Mouse (Mus musculus): ENCODE measurements around the gene Map3k5. TPM values are rescaled to one million over a fixed set of nuclear protein-coding genes. Genes with fewer than 3 reads are reported as not detected.

The Map3k5 gene
- total RNA-seq (2012; rRNA removed) (0.35 and 0.39 TPM in 2 replicates), polyA plus RNA-seq (2012; ENCODE audit: insufficient read depth in 1 of 2, insufficient read length in 2 of 2, low read depth in 1 of 2, low replicate concordance in 2 of 2, missing spikeins in 1 of 2) (under 1 TPM in 1 of 2 experiments, not detected in 1; 0.97 TPM)

DNA sequence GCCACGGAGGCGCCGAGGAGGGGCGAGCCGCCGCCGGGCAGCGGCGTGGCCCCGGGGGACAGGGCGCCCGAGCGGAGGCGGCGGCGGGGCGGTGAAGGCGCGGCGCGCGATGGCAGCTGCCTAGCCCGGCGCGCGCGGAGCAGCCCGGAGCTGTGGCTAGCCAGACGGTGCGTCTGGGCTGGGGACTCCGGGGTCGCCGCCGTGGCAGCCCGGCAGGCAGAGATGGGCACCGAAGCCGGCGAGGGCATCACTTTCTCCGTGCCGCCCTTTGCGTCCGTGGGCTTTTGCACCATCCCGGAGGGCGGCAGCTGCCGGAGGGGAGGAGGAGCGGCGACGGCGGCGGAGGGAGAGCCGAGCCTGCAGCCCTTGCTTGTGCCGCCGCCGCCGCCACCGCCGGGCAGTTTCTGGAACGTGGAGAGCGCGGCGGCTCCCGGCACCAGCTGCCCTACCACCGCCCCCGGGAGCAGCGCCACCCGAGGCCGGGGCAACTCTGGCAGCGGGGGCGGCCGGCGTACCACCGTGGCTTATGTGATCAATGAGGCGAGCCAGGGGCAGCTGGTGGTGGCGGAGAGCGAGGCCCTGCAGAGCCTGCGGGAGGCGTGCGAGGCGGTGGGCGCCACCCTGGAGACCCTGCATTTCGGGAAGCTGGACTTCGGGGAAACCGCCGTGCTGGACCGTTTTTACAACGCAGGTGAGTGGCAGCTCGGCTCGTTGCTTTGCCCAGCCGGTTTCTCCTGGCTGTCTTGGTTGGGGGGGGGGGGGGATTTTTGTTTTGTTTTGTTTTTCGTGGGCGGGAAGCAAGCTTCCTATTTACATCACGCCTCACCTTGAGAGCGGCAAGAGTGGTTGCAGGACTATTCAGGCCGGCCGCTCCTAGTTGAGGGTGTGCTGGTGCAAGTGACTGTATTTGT is at the start of gene Map3k5:
TSS of gene Map3k5 (plus strand) at position 89 of the 911 bp plus-strand sequence.
- no peak for TF ChIP-seq USF1 (IDR thresholded peaks at IDR 0.05; ENCODE audit: low read depth, low read length)
- 0 out of 4 replicates have a peak, but pooled peaks of 1 of the 2 experiments have one; percentile 13 for TF ChIP-seq POLR2A (IDR thresholded peaks at IDR 0.05; ENCODE audit: control insufficient read depth in 1 of 2, insufficient read depth in 1 of 2, low read depth in 1 of 2, low read length in 2 of 2, poor library complexity in 1 of 2)
- DNase-seq (ENCODE audit: low read depth, low spot score): peak; percentile 31
- peaks cover 19 to 24% of the 10 kb centered on the region in 2 experiments for H3K27me3 ChIP-seq (ENCODE audit: control insufficient read depth in 1 of 2, insufficient read depth in 2 of 2, low read length in 2 of 2)
- H3K9ac ChIP-seq (ENCODE audit: control insufficient read depth, low read depth, low read length, poor library complexity, severe bottlenecking): peak within 1 kb of the TSS; percentile 53
- peaks cover under 1 to 10% of the 10 kb centered on the region in 2 experiments for H3K4me1 ChIP-seq (ENCODE audit: control insufficient read depth in 1 of 2, insufficient read depth in 2 of 2, low read length in 2 of 2)
- no peaks in the 10 kb centered on the region for H3K9me3 ChIP-seq (replicated peaks; ENCODE audit: insufficient read depth, low read length)
- peak within 1 kb of the TSS; percentile 30 to 63; a peak in 3 of 4 replicates for H3K4me3 ChIP-seq (ENCODE audit: control insufficient read depth in 1 of 2, insufficient read depth in 1 of 2, low read depth in 2 of 2, low read length in 2 of 2)
- H3K27ac ChIP-seq (ENCODE audit: control insufficient read depth, low read depth, low read length): no peak within 1 kb of the TSS
- no peaks in the 10 kb centered on the region for H3K79me2 ChIP-seq (ENCODE audit: control insufficient read depth, insufficient read depth, low read length, poor library complexity)
- H3K36me3 ChIP-seq (ENCODE audit: control insufficient read depth in 1 of 2, insufficient read depth in 2 of 2, low read length in 2 of 2): peaks cover 0 to 7% of the 10 kb centered on the region in 2 experiments; a peak in 2 of 4 replicates

DNA sequence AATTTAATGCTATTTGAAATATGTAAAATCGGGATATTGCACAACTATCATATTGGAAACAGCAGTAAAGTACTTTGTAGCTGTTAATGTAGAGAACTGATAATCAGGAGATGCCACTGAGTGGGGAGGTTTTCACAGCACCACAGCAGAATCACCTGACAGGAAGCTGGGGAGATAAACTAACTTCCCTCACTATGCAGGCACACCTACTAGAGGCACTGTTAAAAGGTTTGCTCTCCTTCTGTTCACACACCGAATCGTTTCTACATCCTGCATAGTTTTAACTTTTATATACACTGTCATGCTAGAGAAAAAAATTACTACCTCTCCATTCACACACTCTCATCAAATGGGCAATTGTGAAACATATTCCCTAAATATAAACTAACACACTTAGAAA is 48.0 kb upstream of the Map3k5 start:
- H3K36me3 ChIP-seq (ENCODE audit: control insufficient read depth in 1 of 2, insufficient read depth in 2 of 2, low read length in 2 of 2): peaks cover 0 to 20% of the 10 kb centered on the region in 2 experiments; a peak in 2 of 4 replicates
- H3K4me1 ChIP-seq (ENCODE audit: control insufficient read depth in 1 of 2, insufficient read depth in 2 of 2, low read length in 2 of 2): peaks cover 27 to 32% of the 10 kb centered on the region in 2 experiments
- peak overlapping the region in 1 of 2 experiments; percentile 24; a peak in 2 of 4 replicates for H3K4me3 ChIP-seq (ENCODE audit: control insufficient read depth in 1 of 2, insufficient read depth in 1 of 2, low read depth in 2 of 2, low read length in 2 of 2)
- peak overlapping the region; percentile 53 for H3K9ac ChIP-seq (ENCODE audit: control insufficient read depth, low read depth, low read length, poor library complexity, severe bottlenecking)
- DNase-seq (ENCODE audit: low read depth, low spot score): peak; percentile 90
- H3K9me3 ChIP-seq (replicated peaks; ENCODE audit: insufficient read depth, low read length): no peaks in the 10 kb centered on the region
- no peaks in the 10 kb centered on the region for H3K27me3 ChIP-seq (ENCODE audit: control insufficient read depth in 1 of 2, insufficient read depth in 2 of 2, low read length in 2 of 2)
- peak overlapping the region; percentile 98 for H3K27ac ChIP-seq (ENCODE audit: control insufficient read depth, low read depth, low read length)
- H3K79me2 ChIP-seq (ENCODE audit: control insufficient read depth, insufficient read depth, low read length, poor library complexity): no peaks in the 10 kb centered on the region; the same call in 1 of the 2 replicates
- no peak for TF ChIP-seq GABPA (IDR thresholded peaks at IDR 0.05; ENCODE audit: low read depth, low read length)
- TF ChIP-seq POLR2AphosphoS2 (IDR thresholded peaks at IDR 0.05; ENCODE audit: low read length): peak; percentile 93
- peak; percentile 90 for TF ChIP-seq RCOR1 (IDR thresholded peaks at IDR 0.05; ENCODE audit: low read depth, low read length)
- peak; percentile 49; the same call in 1 of the 2 replicates for TF ChIP-seq ZMIZ1 (IDR thresholded peaks at IDR 0.05; ENCODE audit: low read depth, low read length)
- no peak for TF ChIP-seq ZKSCAN1 (IDR thresholded peaks at IDR 0.05; ENCODE audit: low read depth, low read length)
- peak; percentile 81 for TF ChIP-seq MAX (IDR thresholded peaks at IDR 0.05; ENCODE audit: low read length)
- TF ChIP-seq TBP (IDR thresholded peaks at IDR 0.05; ENCODE audit: low read depth, low read length): peak; percentile 90
- TF ChIP-seq MYB (IDR thresholded peaks at IDR 0.05; ENCODE audit: low read depth, low read length): peak; percentile 80; the same call in 1 of the 2 replicates
- peak; percentile 60 for TF ChIP-seq NELFE (IDR thresholded peaks at IDR 0.05; ENCODE audit: low read depth, low read length)
- peak; percentile 98 for TF ChIP-seq EP300 (IDR thresholded peaks at IDR 0.05; ENCODE audit: low read depth in 1 of 2, low read length in 2 of 2)
- peak in 1 of 2 experiments; percentile 71; a peak in 1 of 4 replicates for TF ChIP-seq USF2 (IDR thresholded peaks at IDR 0.05; ENCODE audit: borderline replicate concordance in 1 of 2, insufficient read depth in 1 of 2, low read depth in 1 of 2, low read length in 2 of 2)
- TF ChIP-seq HCFC1 (IDR thresholded peaks at IDR 0.05; ENCODE audit: low read depth, low read length): peak; percentile 69
- TF ChIP-seq KAT2A (conservative IDR thresholded peaks at IDR 0.05; ENCODE audit: low read depth, low read length): peak; percentile 45; the same call in 1 of the 2 replicates
- TF ChIP-seq MAFK (IDR thresholded peaks at IDR 0.05; ENCODE audit: borderline replicate concordance, low read depth, low read length): no peak
- TF ChIP-seq GATA1 (IDR thresholded peaks at IDR 0.05; ENCODE audit: low read depth, low read length): peak; percentile 99
- no peak; the same call in 1 of the 2 replicates for TF ChIP-seq JUND (IDR thresholded peaks at IDR 0.05; ENCODE audit: low read depth, low read length)
- no peak for TF ChIP-seq POLR2AphosphoS5 (IDR thresholded peaks at IDR 0.05; ENCODE audit: borderline replicate concordance, low read depth, low read length)
- TF ChIP-seq UBTF (IDR thresholded peaks at IDR 0.05; ENCODE audit: borderline replicate concordance, insufficient read depth, low read depth, low read length): no peak
- TF ChIP-seq NRF1 (IDR thresholded peaks at IDR 0.05; ENCODE audit: insufficient read depth, low read depth, low read length, poor library complexity, severe bottlenecking): no peak
- TF ChIP-seq MEF2A (IDR thresholded peaks at IDR 0.05; ENCODE audit: extremely low read depth, insufficient replicate concordance, low read depth, low read length, poor library complexity, severe bottlenecking): no peak
- peak; percentile 88 for TF ChIP-seq SIN3A (IDR thresholded peaks at IDR 0.05; ENCODE audit: low read length)
- no peak for TF ChIP-seq E2F4 (IDR thresholded peaks at IDR 0.05; ENCODE audit: borderline replicate concordance, low read depth, low read length)
- peak; percentile 94 for TF ChIP-seq TAL1 (IDR thresholded peaks at IDR 0.05; ENCODE audit: low read length)
- TF ChIP-seq CHD2 (IDR thresholded peaks at IDR 0.05; ENCODE audit: low read length): no peak
- TF ChIP-seq TCF12 (IDR thresholded peaks at IDR 0.05; ENCODE audit: low read depth, low read length): peak; percentile 96
